Mouse (Mus musculus): ENCODE measurements around the gene Rpl24. TPM values are rescaled to one million over a fixed set of nuclear protein-coding genes. Genes with fewer than 3 reads are reported as not detected.

Rpl24 gene
- 580 and 653 TPM in 2 replicates for polyA plus RNA-seq (2014; fragmentation: Nextera tagmentation; extraction: Ambion mirVana)

GRCm38 (mm10) chr16:55966212-55966871, at the start of gene Rpl24:
Rpl24 (plus strand) TSS chr16:55966275.
- H3K9ac ChIP-seq (replicated peaks; ENCODE audit: low read length): peak within 1 kb of the TSS; percentile 89
- peak within 1 kb of the TSS; percentile 80 for H3K27ac ChIP-seq (replicated peaks; ENCODE audit: low read depth, low read length)
- H3K4me2 ChIP-seq (ENCODE audit: low read length): peak within 1 kb of the TSS; percentile 91
- ATAC-seq (ENCODE audit: low FRiP score, low TSS enrichment) (peak; percentile 94), DNase-seq (peak; percentile 97)
- H3K4me1 ChIP-seq (ENCODE audit: control insufficient read depth, insufficient read depth, low read length): peaks cover 7% of the 10 kb centered on the region
- WGBS: under 1% methylated on average over 42 of the region's 42 CpGs
- no peaks in the 10 kb centered on the region for H3K9me3 ChIP-seq (ENCODE audit: control insufficient read depth, low read length)
- peak within 1 kb of the TSS; percentile 74 for H3K4me3 ChIP-seq (replicated peaks; ENCODE audit: low read depth, low read length)
- no peaks in the 10 kb centered on the region for H3K27me3 ChIP-seq (ENCODE audit: control insufficient read depth, insufficient read depth, low read length)
- peaks cover 29% of the 10 kb centered on the region for H3K36me3 ChIP-seq (ENCODE audit: control insufficient read depth, insufficient read depth, low read length)

DNA sequence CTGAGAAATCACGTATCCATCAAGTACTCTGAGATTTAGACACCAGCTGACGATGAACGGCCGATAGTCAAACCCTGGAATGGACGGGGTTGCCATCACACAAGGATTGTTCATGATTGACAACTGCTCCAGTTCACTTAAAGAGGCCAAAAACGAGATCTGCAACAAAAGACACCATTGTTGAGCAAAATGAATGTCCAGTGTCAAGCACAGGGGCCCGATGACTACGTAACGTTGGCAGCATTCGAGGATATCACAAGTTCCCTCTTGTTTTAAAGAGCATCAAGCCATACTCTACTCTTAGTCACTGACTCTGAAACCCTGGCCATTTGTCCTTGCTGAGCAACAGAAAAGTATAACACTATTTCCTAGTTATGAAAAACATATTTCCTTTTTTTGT, 44.0 kb upstream of the Rpl24 start:
- peaks cover 58% of the 10 kb centered on the region for H3K36me3 ChIP-seq (ENCODE audit: control insufficient read depth, insufficient read depth, low read length)
- DNase-seq (no peak), ATAC-seq (ENCODE audit: low FRiP score, low TSS enrichment) (no peak)
- H3K9ac ChIP-seq (replicated peaks; ENCODE audit: low read length): no peak overlapping the region
- H3K27me3 ChIP-seq (ENCODE audit: control insufficient read depth, insufficient read depth, low read length): no peaks in the 10 kb centered on the region
- no peak overlapping the region for H3K4me2 ChIP-seq (ENCODE audit: low read length)
- H3K4me3 ChIP-seq (replicated peaks; ENCODE audit: low read depth, low read length): no peak overlapping the region
- no peak overlapping the region for H3K27ac ChIP-seq (replicated peaks; ENCODE audit: low read depth, low read length)
- H3K9me3 ChIP-seq (ENCODE audit: control insufficient read depth, low read length): no peaks in the 10 kb centered on the region
- 93% methylated on average over 10 of the region's 10 CpGs for WGBS
- H3K4me1 ChIP-seq (ENCODE audit: control insufficient read depth, insufficient read depth, low read length): no peaks in the 10 kb centered on the region

GRCm38 (mm10) chr16:55924010-55924409, 42.1 kb upstream of the Rpl24 start:
- Histone ChIP-seq H3K27ac (replicated peaks; ENCODE audit: low read depth, low read length) (no peak overlapping the region), H3K4me3 (replicated peaks; ENCODE audit: low read depth, low read length) (no peak overlapping the region), H3K27me3 (ENCODE audit: control insufficient read depth, insufficient read depth, low read length) (no peaks in the 10 kb centered on the region), H3K36me3 (ENCODE audit: control insufficient read depth, insufficient read depth, low read length) (peaks cover 49% of the 10 kb centered on the region), H3K9me3 (ENCODE audit: control insufficient read depth, low read length) (no peaks in the 10 kb centered on the region), H3K4me1 (ENCODE audit: control insufficient read depth, insufficient read depth, low read length) (no peaks in the 10 kb centered on the region), H3K4me2 (ENCODE audit: low read length) (no peak overlapping the region), H3K9ac (replicated peaks; ENCODE audit: low read length) (no peak overlapping the region)
- DNase-seq (no peak), ATAC-seq (ENCODE audit: low FRiP score, low TSS enrichment) (no peak)
- WGBS: 95% methylated on average over 4 of the region's 4 CpGs

- H3K36me3 ChIP-seq (ENCODE audit: control insufficient read depth, insufficient read depth, low read length): peaks cover 9% of the 10 kb centered on the region; the same call in 1 of the 2 replicates
- peak overlapping the region; percentile 71 for H3K9ac ChIP-seq (replicated peaks; ENCODE audit: low read length)
- H3K27ac ChIP-seq (replicated peaks; ENCODE audit: low read depth, low read length): peak overlapping the region; percentile 63
- DNase-seq (peak; percentile 69), ATAC-seq (ENCODE audit: low FRiP score, low TSS enrichment) (peak; percentile 61)
- 1% methylated on average over 32 of the region's 32 CpGs for WGBS
- no peaks in the 10 kb centered on the region for H3K9me3 ChIP-seq (ENCODE audit: control insufficient read depth, low read length)
- no peaks in the 10 kb centered on the region for H3K27me3 ChIP-seq (ENCODE audit: control insufficient read depth, insufficient read depth, low read length)
- H3K4me1 ChIP-seq (ENCODE audit: control insufficient read depth, insufficient read depth, low read length): no peaks in the 10 kb centered on the region
- peak overlapping the region; percentile 65 for H3K4me2 ChIP-seq (ENCODE audit: low read length)
- H3K4me3 ChIP-seq (replicated peaks; ENCODE audit: low read depth, low read length): peak overlapping the region; percentile 72
Measured at GRCm38 (mm10) chr16:55933681-55934343, 32.3 kb upstream of the Rpl24 start.

DNA sequence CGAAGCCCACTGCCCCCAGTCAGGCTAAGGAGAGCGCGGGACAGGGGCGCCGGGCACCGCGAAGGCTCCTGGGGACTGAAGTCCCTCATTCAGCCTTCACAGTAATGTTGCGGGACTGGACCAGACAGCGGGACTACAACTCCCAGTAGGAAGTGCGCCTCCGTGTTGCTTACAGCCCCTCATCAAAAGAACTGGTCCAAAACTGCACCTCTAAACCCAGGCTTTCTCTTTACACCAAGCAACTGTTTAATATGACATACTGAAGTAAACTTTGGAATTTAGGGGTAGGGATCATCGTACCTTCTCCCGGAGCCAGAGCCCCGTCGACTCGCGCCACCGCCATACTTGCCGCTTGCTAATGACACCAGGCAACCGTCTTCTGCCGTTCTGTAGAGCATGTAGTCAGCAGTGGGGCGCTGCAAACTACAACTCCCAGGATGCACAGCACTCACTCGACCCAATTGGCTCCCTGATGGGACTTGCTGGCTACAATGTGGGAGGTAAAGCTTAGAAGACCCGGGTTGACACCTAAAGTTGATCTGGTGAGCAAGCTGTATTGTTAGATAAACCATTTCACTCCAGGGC, 31.5 kb upstream of the Rpl24 start, which contains the start of gene Cep97:
Gene Cep97 (minus strand): TSS at position 403 of the 585 bp plus-strand sequence.
- no peaks in the 10 kb centered on the region for H3K4me1 ChIP-seq (ENCODE audit: control insufficient read depth, insufficient read depth, low read length)
- 1% methylated on average over 24 of the region's 24 CpGs for WGBS
- peak within 1 kb of the TSS; percentile 65 for H3K4me2 ChIP-seq (ENCODE audit: low read length)
- no peaks in the 10 kb centered on the region for H3K27me3 ChIP-seq (ENCODE audit: control insufficient read depth, insufficient read depth, low read length)
- H3K9me3 ChIP-seq (ENCODE audit: control insufficient read depth, low read length): no peaks in the 10 kb centered on the region
- peak within 1 kb of the TSS; percentile 72 for H3K4me3 ChIP-seq (replicated peaks; ENCODE audit: low read depth, low read length)
- peak within 1 kb of the TSS; percentile 71 for H3K9ac ChIP-seq (replicated peaks; ENCODE audit: low read length)
- ATAC-seq (ENCODE audit: low FRiP score, low TSS enrichment) (peak; percentile 99), DNase-seq (peak; percentile 94)
- peaks cover 2% of the 10 kb centered on the region; the same call in 1 of the 2 replicates for H3K36me3 ChIP-seq (ENCODE audit: control insufficient read depth, insufficient read depth, low read length)
- H3K27ac ChIP-seq (replicated peaks; ENCODE audit: low read depth, low read length): peak within 1 kb of the TSS; percentile 63

GRCm38 (mm10) chr16:55938761-55939160, 27.3 kb upstream of the Rpl24 start:
- Histone ChIP-seq H3K36me3 (ENCODE audit: control insufficient read depth, insufficient read depth, low read length) (no peaks in the 10 kb centered on the region), H3K4me2 (ENCODE audit: low read length) (no peak overlapping the region), H3K4me1 (ENCODE audit: control insufficient read depth, insufficient read depth, low read length) (no peaks in the 10 kb centered on the region), H3K27ac (replicated peaks; ENCODE audit: low read depth, low read length) (no peak overlapping the region), H3K4me3 (replicated peaks; ENCODE audit: low read depth, low read length) (no peak overlapping the region), H3K27me3 (ENCODE audit: control insufficient read depth, insufficient read depth, low read length) (no peaks in the 10 kb centered on the region), H3K9me3 (ENCODE audit: control insufficient read depth, low read length) (no peaks in the 10 kb centered on the region), H3K9ac (replicated peaks; ENCODE audit: low read length) (no peak overlapping the region)
- no peak for ATAC-seq (ENCODE audit: low FRiP score, low TSS enrichment)
- WGBS: 89% methylated on average over 4 of the region's 4 CpGs
- no peak for DNase-seq

GRCm38 (mm10) chr16:55939703-55940102, 26.4 kb upstream of the Rpl24 start:
- Histone ChIP-seq H3K36me3 (ENCODE audit: control insufficient read depth, insufficient read depth, low read length) (no peaks in the 10 kb centered on the region), H3K27me3 (ENCODE audit: control insufficient read depth, insufficient read depth, low read length) (no peaks in the 10 kb centered on the region), H3K27ac (replicated peaks; ENCODE audit: low read depth, low read length) (no peak overlapping the region), H3K4me3 (replicated peaks; ENCODE audit: low read depth, low read length) (no peak overlapping the region), H3K4me1 (ENCODE audit: control insufficient read depth, insufficient read depth, low read length) (no peaks in the 10 kb centered on the region), H3K9ac (replicated peaks; ENCODE audit: low read length) (no peak overlapping the region), H3K4me2 (ENCODE audit: low read length) (no peak overlapping the region), H3K9me3 (ENCODE audit: control insufficient read depth, low read length) (no peaks in the 10 kb centered on the region)
- DNase-seq: no peak
- 89% methylated on average over 6 of the region's 6 CpGs for WGBS
- ATAC-seq (ENCODE audit: low FRiP score, low TSS enrichment): no peak

GRCm38 (mm10) chr16:55940781-55941180, 25.3 kb upstream of the Rpl24 start:
- ATAC-seq (ENCODE audit: low FRiP score, low TSS enrichment): no peak
- H3K27ac ChIP-seq (replicated peaks; ENCODE audit: low read depth, low read length): no peak overlapping the region
- no peaks in the 10 kb centered on the region for H3K4me1 ChIP-seq (ENCODE audit: control insufficient read depth, insufficient read depth, low read length)
- H3K4me3 ChIP-seq (replicated peaks; ENCODE audit: low read depth, low read length): no peak overlapping the region
- H3K27me3 ChIP-seq (ENCODE audit: control insufficient read depth, insufficient read depth, low read length): no peaks in the 10 kb centered on the region
- no peak for DNase-seq
- no peak overlapping the region for H3K9ac ChIP-seq (replicated peaks; ENCODE audit: low read length)
- no peak overlapping the region for H3K4me2 ChIP-seq (ENCODE audit: low read length)
- 95% methylated on average over 4 of the region's 4 CpGs for WGBS
- no peaks in the 10 kb centered on the region for H3K36me3 ChIP-seq (ENCODE audit: control insufficient read depth, insufficient read depth, low read length)
- no peaks in the 10 kb centered on the region for H3K9me3 ChIP-seq (ENCODE audit: control insufficient read depth, low read length)
